Mouse (Mus musculus): Measurements from ENCODE around the gene Mtfp1. TPM values are rescaled to one million over a fixed set of nuclear protein-coding genes. Genes with fewer than 3 reads are reported as not detected.
A peak's percentile ranks its signal among the peaks of the same experiment; 100 is the strongest.
"Not testable (repeated sequence)": the region's sequence is repeated elsewhere in the genome, so short reads cannot be mapped to it uniquely, and the experiment has no call there.

The Mtfp1 gene
- polyA plus RNA-seq (2012) = 1.8 and 2.1 TPM in 2 replicates

- peaks cover 16% of the 10 kb centered on the region for H3K9me3 ChIP-seq (ENCODE audit: control insufficient read depth, low read length)
- peak within 1 kb of the TSS; percentile 70 for H3K4me3 ChIP-seq (replicated peaks)
- no peak for TF ChIP-seq TAL1 (IDR thresholded peaks at IDR 0.05; ENCODE audit: low read length)
- H3K27me3 ChIP-seq (ENCODE audit: control insufficient read depth) = no peaks in the 10 kb centered on the region
- peaks cover 49% of the 10 kb centered on the region for H3K36me3 ChIP-seq (ENCODE audit: control insufficient read depth)
- H3K4me1 ChIP-seq (ENCODE audit: control insufficient read depth) = peaks cover 51% of the 10 kb centered on the region
Measured at GRCm38 (mm10) chr11:4095171-4096053, at the start of gene Mtfp1. Gene Mtfp1 (minus strand): TSS chr11:4095445.

- TF ChIP-seq GATA1 (IDR thresholded peaks at IDR 0.05; ENCODE audit: low read length) (no peak), TAL1 (IDR thresholded peaks at IDR 0.05; ENCODE audit: low read length) (no peak)
- Histone ChIP-seq H3K4me1 (ENCODE audit: control insufficient read depth) (no peaks in the 10 kb centered on the region), H3K9me3 (ENCODE audit: control insufficient read depth, low read length) (no peaks in the 10 kb centered on the region), H3K4me3 (replicated peaks) (no peak overlapping the region), H3K36me3 (ENCODE audit: control insufficient read depth) (peaks cover 48% of the 10 kb centered on the region), H3K27me3 (ENCODE audit: control insufficient read depth) (no peaks in the 10 kb centered on the region)
Measured at GRCm38 (mm10) chr11:4143281-4144062, 48.2 kb upstream of the Mtfp1 start.

GRCm38 (mm10) chr11:4142352-4142751 lies 47.1 kb upstream of the Mtfp1 start:
- peaks cover 2% of the 10 kb centered on the region; the same call in 1 of the 2 replicates for H3K4me1 ChIP-seq (ENCODE audit: control insufficient read depth)
- H3K27me3 ChIP-seq (ENCODE audit: control insufficient read depth) = no peaks in the 10 kb centered on the region
- H3K36me3 ChIP-seq (ENCODE audit: control insufficient read depth) = peaks cover 59% of the 10 kb centered on the region
- no peak overlapping the region for H3K4me3 ChIP-seq (replicated peaks)
- H3K9me3 ChIP-seq (ENCODE audit: control insufficient read depth, low read length) = no peaks in the 10 kb centered on the region
- TF ChIP-seq TAL1 (IDR thresholded peaks at IDR 0.05; ENCODE audit: low read length) = no peak
- no peak for TF ChIP-seq GATA1 (IDR thresholded peaks at IDR 0.05; ENCODE audit: low read length)

GRCm38 (mm10) chr11:4141505-4141904 lies 46.3 kb upstream of the Mtfp1 start:
- Histone ChIP-seq H3K9me3 (ENCODE audit: control insufficient read depth, low read length) (no peaks in the 10 kb centered on the region), H3K4me3 (replicated peaks) (no peak overlapping the region), H3K36me3 (ENCODE audit: control insufficient read depth) (peaks cover 68% of the 10 kb centered on the region), H3K4me1 (ENCODE audit: control insufficient read depth) (peaks cover 6% of the 10 kb centered on the region), H3K27me3 (ENCODE audit: control insufficient read depth) (no peaks in the 10 kb centered on the region)
- TF ChIP-seq TAL1 (IDR thresholded peaks at IDR 0.05; ENCODE audit: low read length) = no peak
- TF ChIP-seq GATA1 (IDR thresholded peaks at IDR 0.05; ENCODE audit: low read length) = no peak

GRCm38 (mm10) chr11:4138964-4139363 lies 43.7 kb upstream of the Mtfp1 start:
- H3K36me3 ChIP-seq (ENCODE audit: control insufficient read depth) = peaks cover 70% of the 10 kb centered on the region
- H3K4me3 ChIP-seq (replicated peaks) = no peak overlapping the region
- no peaks in the 10 kb centered on the region for H3K9me3 ChIP-seq (ENCODE audit: control insufficient read depth, low read length)
- no peak for TF ChIP-seq TAL1 (IDR thresholded peaks at IDR 0.05; ENCODE audit: low read length)
- no peak for TF ChIP-seq GATA1 (IDR thresholded peaks at IDR 0.05; ENCODE audit: low read length)
- H3K4me1 ChIP-seq (ENCODE audit: control insufficient read depth) = peaks cover 26% of the 10 kb centered on the region
- H3K27me3 ChIP-seq (ENCODE audit: control insufficient read depth) = no peaks in the 10 kb centered on the region

GRCm38 (mm10) chr11:4134986-4135935 lies 40.0 kb upstream of the Mtfp1 start, which contains the start of gene Rnf215:
Gene Rnf215 (plus strand): TSS chr11:4135202.
- Histone ChIP-seq H3K4me1 (ENCODE audit: control insufficient read depth) (peaks cover 42% of the 10 kb centered on the region), H3K9me3 (ENCODE audit: control insufficient read depth, low read length) (peaks cover 5% of the 10 kb centered on the region; the same call in 1 of the 2 replicates), H3K4me3 (replicated peaks) (peak within 1 kb of the TSS; percentile 89), H3K36me3 (ENCODE audit: control insufficient read depth) (peaks cover 37% of the 10 kb centered on the region), H3K27me3 (ENCODE audit: control insufficient read depth) (no peaks in the 10 kb centered on the region)
- no peak for TF ChIP-seq TAL1 (IDR thresholded peaks at IDR 0.05; ENCODE audit: low read length)

- TF ChIP-seq GATA1 (IDR thresholded peaks at IDR 0.05; ENCODE audit: low read length) (no peak), TAL1 (IDR thresholded peaks at IDR 0.05; ENCODE audit: low read length) (no peak)
- peaks cover 46% of the 10 kb centered on the region for H3K4me1 ChIP-seq (ENCODE audit: control insufficient read depth)
- H3K36me3 ChIP-seq (ENCODE audit: control insufficient read depth) = peaks cover 28% of the 10 kb centered on the region
- no peaks in the 10 kb centered on the region for H3K27me3 ChIP-seq (ENCODE audit: control insufficient read depth)
- H3K4me3 ChIP-seq (replicated peaks) = peak overlapping the region; percentile 89
- peaks cover 12% of the 10 kb centered on the region for H3K9me3 ChIP-seq (ENCODE audit: control insufficient read depth, low read length)
Measured at GRCm38 (mm10) chr11:4134400-4134799, 39.2 kb upstream of the Mtfp1 start.

- no peak for TF ChIP-seq TAL1 (IDR thresholded peaks at IDR 0.05; ENCODE audit: low read length)
- no peak for TF ChIP-seq GATA1 (IDR thresholded peaks at IDR 0.05; ENCODE audit: low read length)
- H3K36me3 ChIP-seq (ENCODE audit: control insufficient read depth) = peaks cover 22% of the 10 kb centered on the region
Measured at GRCm38 (mm10) chr11:4133450-4133849, 38.2 kb upstream of the Mtfp1 start.

GRCm38 (mm10) chr11:4128461-4128860 lies 33.2 kb upstream of the Mtfp1 start:
- Histone ChIP-seq H3K9me3 (ENCODE audit: control insufficient read depth, low read length) (peaks cover 18% of the 10 kb centered on the region), H3K4me1 (ENCODE audit: control insufficient read depth) (peaks cover 40% of the 10 kb centered on the region)
- not testable (repeated sequence) for H3K4me3 ChIP-seq (replicated peaks); H3K27me3 ChIP-seq (ENCODE audit: control insufficient read depth); H3K36me3 ChIP-seq (ENCODE audit: control insufficient read depth)

More at GRCm38 (mm10) chr11:4133450-4133849, 38.2 kb upstream of the Mtfp1 start:
- H3K9me3 ChIP-seq (ENCODE audit: control insufficient read depth, low read length) = peaks cover 12% of the 10 kb centered on the region
- peaks cover 50% of the 10 kb centered on the region for H3K4me1 ChIP-seq (ENCODE audit: control insufficient read depth)
- no peak overlapping the region for H3K4me3 ChIP-seq (replicated peaks)
- H3K27me3 ChIP-seq (ENCODE audit: control insufficient read depth) = no peaks in the 10 kb centered on the region

Measured in erythroblast, embryonic 14.5 days (primary cell).